Mouse (Mus musculus) limb, embryonic 13.5 days (tissue): ENCODE data around the gene Ube2e1. TPM values are rescaled to one million over a fixed set of nuclear protein-coding genes. Genes with fewer than 3 reads are reported as not detected.

Source experiments
- ATAC-seq: fragments of 200-750 bp; cut with Nextera tagmentation; 2 replicates; pipeline ENCODE4 v1.8.0; 2017; ENCODE audit warnings: low read depth, moderate number of reproducible peaks, moderate TSS enrichment; ENCODE audit not compliant: low FRiP score
- H3K27ac ChIP-seq: fragments of 300-500 bp; sonication (generic); 2 replicates; pipeline ENCODE4 v1.5.1; 2015; ENCODE audit warnings: inconsistent platforms, mild to moderate bottlenecking, moderate library complexity
- H3K27me3 ChIP-seq: fragments of 300-500 bp; sonication (generic); 2 replicates; pipeline ENCODE4 v1.6.1; 2015; ENCODE audit warnings: mild to moderate bottlenecking, inconsistent platforms
- H3K36me3 ChIP-seq: fragments of 300-500 bp; sonication (generic); 2 replicates; pipeline ENCODE4 v1.6.1; 2015; ENCODE audit warnings: inconsistent platforms, mild to moderate bottlenecking, moderate library complexity
- H3K4me1 ChIP-seq: fragments of 300-500 bp; sonication (generic); 2 replicates; pipeline ENCODE4 v1.6.1; 2015; ENCODE audit warnings: inconsistent platforms
- H3K4me2 ChIP-seq: fragments of 300-500 bp; sonication (generic); replicated peaks from 2 replicates; pipeline ENCODE4 v1.6.1; 2015; ENCODE audit warnings: inconsistent platforms, mild to moderate bottlenecking, moderate library complexity
- H3K4me3 ChIP-seq: fragments of 300-500 bp; sonication (generic); 2 replicates; pipeline ENCODE4 v1.5.1; 2015; ENCODE audit warnings: moderate library complexity, mild to moderate bottlenecking, inconsistent platforms
- H3K9ac ChIP-seq: fragments of 300-500 bp; sonication (generic); 2 replicates; pipeline ENCODE4 v1.6.1; 2015; ENCODE audit warnings: mild to moderate bottlenecking, inconsistent platforms
- H3K9me3 ChIP-seq: fragments of 300-500 bp; sonication (generic); 2 replicates; pipeline ENCODE4 v1.6.1; 2016; ENCODE audit warnings: inconsistent platforms
- WGBS: fragments of 180-500 bp; shearing (Covaris S2); methylation state at CpG from one replicate; pipeline ENCODE4 v1.1.7; 2015; 5-methylcytosine and 5-hydroxymethylcytosine counted together
- polyA plus RNA-seq: library from polyadenylated mRNA; unstranded; fragments of >200 nt; fragmentation: Nextera tagmentation; extraction: Ambion mirVana; gene quantifications from 2 replicates; pipeline ENCODE4 v1.2.1, GENCODE M21; 2015

Gene Ube2e1
- polyA plus RNA-seq, 1 experiment from 2014 or later = 159 TPM

DNA sequence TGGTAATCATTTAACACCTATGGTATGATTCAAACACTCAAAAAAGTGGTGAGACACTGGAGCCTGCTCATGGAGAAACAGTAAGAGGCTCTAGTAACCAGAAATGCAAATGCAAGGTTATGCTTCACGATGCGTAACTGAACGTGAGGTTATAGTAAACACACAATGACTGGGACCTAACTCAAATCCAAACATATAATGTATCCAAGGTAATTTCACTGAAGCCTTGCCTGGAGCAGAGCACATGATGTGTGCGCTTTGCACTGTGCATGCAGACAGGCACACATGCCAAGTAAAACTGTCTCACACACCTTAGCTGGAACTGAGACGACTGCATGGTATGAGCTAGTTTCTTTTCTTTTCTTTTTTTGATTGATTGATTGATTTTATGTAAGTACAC is 27.5 kb downstream of the Ube2e1 start:
- no peak overlapping the region for H3K9ac ChIP-seq
- 92% methylated on average over 5 of the region's 5 CpGs for WGBS
- ATAC-seq = no peak

GRCm38 (mm10) chr14:18303262-18303661 is 28.4 kb downstream of the Ube2e1 start:
- Histone ChIP-seq H3K4me2 (no peak overlapping the region), H3K36me3 (peaks cover 12% of the 10 kb centered on the region), H3K9ac (no peak overlapping the region), H3K27ac (no peak overlapping the region), H3K4me1 (no peaks in the 10 kb centered on the region), H3K9me3 (no peaks in the 10 kb centered on the region), H3K27me3 (no peaks in the 10 kb centered on the region), H3K4me3 (no peak overlapping the region)
- 74% methylated on average over 4 of the region's 4 CpGs for WGBS
- ATAC-seq = peak; percentile 28; the same call in 1 of the 2 replicates

More for the DNA sequence above, 27.5 kb downstream of the Ube2e1 start:
- Histone ChIP-seq H3K27ac (no peak overlapping the region), H3K4me1 (no peaks in the 10 kb centered on the region), H3K9me3 (no peaks in the 10 kb centered on the region), H3K27me3 (no peaks in the 10 kb centered on the region), H3K4me2 (no peak overlapping the region), H3K36me3 (peaks cover 12% of the 10 kb centered on the region), H3K4me3 (no peak overlapping the region)

DNA sequence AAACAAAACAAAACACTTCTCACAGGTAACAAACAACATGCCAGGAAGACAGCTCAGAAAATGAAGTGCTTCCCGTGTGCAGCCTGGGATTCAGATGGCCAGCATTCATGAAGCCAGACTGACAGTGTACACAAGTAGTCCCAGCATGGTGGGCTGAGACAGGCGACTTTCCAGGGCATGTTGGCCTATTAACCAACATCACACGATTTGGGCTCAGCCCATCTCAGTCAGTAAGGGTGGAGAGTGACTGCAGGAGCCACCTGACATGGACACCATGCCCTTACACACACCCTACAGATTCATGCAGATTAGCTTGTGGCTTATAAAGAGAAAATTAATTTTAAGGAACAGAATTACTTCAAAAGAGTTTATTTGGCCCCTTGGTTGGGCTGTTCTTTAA is 28.9 kb downstream of the Ube2e1 start:
- no peaks in the 10 kb centered on the region for H3K27me3 ChIP-seq
- peaks cover 12% of the 10 kb centered on the region for H3K36me3 ChIP-seq
- H3K9ac ChIP-seq = no peak overlapping the region
- no peak overlapping the region for H3K4me2 ChIP-seq
- no peak overlapping the region for H3K27ac ChIP-seq
- no peak for ATAC-seq
- no peak overlapping the region for H3K4me3 ChIP-seq
- H3K4me1 ChIP-seq = no peaks in the 10 kb centered on the region
- no peaks in the 10 kb centered on the region for H3K9me3 ChIP-seq
- WGBS = 62% methylated on average over 3 of the region's 3 CpGs

- no peak overlapping the region for H3K4me3 ChIP-seq
- no peak for ATAC-seq
- whole genome bisulfite sequencing = 84% methylated on average over 3 of the region's 3 CpGs
- H3K4me1 ChIP-seq = no peaks in the 10 kb centered on the region
- H3K4me2 ChIP-seq = no peak overlapping the region
- no peaks in the 10 kb centered on the region for H3K27me3 ChIP-seq
- H3K36me3 ChIP-seq = peaks cover 12% of the 10 kb centered on the region
- no peaks in the 10 kb centered on the region for H3K9me3 ChIP-seq
- H3K27ac ChIP-seq = no peak overlapping the region
- no peak overlapping the region for H3K9ac ChIP-seq
Observed at GRCm38 (mm10) chr14:18301591-18301990, 30.1 kb downstream of the Ube2e1 start.

- H3K27me3 ChIP-seq = no peaks in the 10 kb centered on the region
- H3K4me2 ChIP-seq = no peak overlapping the region
- no peak for ATAC-seq
- 90% methylated on average over 2 of the region's 2 CpGs for WGBS
- no peak overlapping the region for H3K27ac ChIP-seq
- no peaks in the 10 kb centered on the region for H3K4me1 ChIP-seq
- no peak overlapping the region for H3K4me3 ChIP-seq
- no peak overlapping the region for H3K9ac ChIP-seq
- peaks cover 3% of the 10 kb centered on the region for H3K36me3 ChIP-seq
- no peaks in the 10 kb centered on the region for H3K9me3 ChIP-seq
Observed at GRCm38 (mm10) chr14:18300676-18301075, 31.0 kb downstream of the Ube2e1 start.

DNA sequence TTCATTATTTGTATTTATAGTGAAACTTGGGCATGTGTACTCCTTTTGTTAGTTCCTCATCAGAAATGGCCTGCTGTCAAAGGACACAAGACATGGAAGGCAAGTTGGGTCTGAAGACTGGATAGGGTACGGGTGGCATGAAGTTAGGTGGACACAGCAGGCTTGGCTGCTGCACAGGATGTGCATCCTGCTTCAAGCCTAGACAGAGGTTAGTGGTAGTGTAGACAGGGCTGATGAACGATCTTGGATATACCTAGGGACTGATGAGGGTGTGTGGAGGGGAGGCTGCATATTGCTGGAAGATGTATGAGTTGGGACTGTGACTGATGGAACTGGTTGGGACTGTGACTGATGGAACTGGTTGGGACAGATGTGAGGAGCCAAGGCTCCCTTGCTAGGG is 32.8 kb downstream of the Ube2e1 start:
- no peak overlapping the region for H3K9ac ChIP-seq
- H3K4me1 ChIP-seq = no peaks in the 10 kb centered on the region
- H3K4me3 ChIP-seq = no peak overlapping the region
- no peak overlapping the region for H3K27ac ChIP-seq
- H3K4me2 ChIP-seq = no peak overlapping the region
- H3K27me3 ChIP-seq = no peaks in the 10 kb centered on the region
- WGBS = 88% methylated on average over 2 of the region's 2 CpGs
- H3K9me3 ChIP-seq = no peaks in the 10 kb centered on the region
- ATAC-seq = no peak
- H3K36me3 ChIP-seq = peaks cover under 1% of the 10 kb centered on the region; the same call in 1 of the 2 replicates

GRCm38 (mm10) chr14:18297441-18297840 is 34.2 kb downstream of the Ube2e1 start:
- Histone ChIP-seq H3K4me2 (no peak overlapping the region), H3K27me3 (no peaks in the 10 kb centered on the region), H3K9me3 (no peaks in the 10 kb centered on the region), H3K4me3 (no peak overlapping the region), H3K4me1 (no peaks in the 10 kb centered on the region), H3K27ac (no peak overlapping the region), H3K36me3 (peaks cover 3% of the 10 kb centered on the region; the same call in 1 of the 2 replicates), H3K9ac (no peak overlapping the region)
- ATAC-seq = no peak
- WGBS = 89% methylated on average over 2 of the region's 2 CpGs

DNA sequence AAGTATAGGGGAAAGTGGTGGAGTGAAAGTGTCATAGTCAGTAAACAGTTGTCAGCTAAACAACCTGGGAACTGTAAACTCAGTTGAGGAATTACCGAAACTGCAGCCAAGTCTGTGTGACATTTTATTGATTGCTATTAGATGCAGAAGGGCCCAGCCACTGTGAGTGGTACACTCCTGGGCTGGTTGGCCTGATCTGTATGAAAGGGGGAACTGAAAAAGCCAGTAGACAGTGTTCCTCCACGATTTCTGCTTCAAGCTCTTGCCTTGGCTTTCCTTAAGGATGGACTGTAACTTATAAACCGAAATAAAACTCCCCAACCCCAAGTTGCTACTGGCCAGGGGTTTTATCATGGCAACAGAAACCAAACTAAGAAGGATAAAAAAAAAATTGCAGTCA is 39.1 kb downstream of the Ube2e1 start:
- Histone ChIP-seq H3K4me3 (no peak overlapping the region), H3K9ac (no peak overlapping the region), H3K27me3 (no peaks in the 10 kb centered on the region), H3K4me2 (no peak overlapping the region), H3K9me3 (no peaks in the 10 kb centered on the region), H3K4me1 (peaks cover 22% of the 10 kb centered on the region), H3K27ac (no peak overlapping the region), H3K36me3 (peaks cover 3% of the 10 kb centered on the region; the same call in 1 of the 2 replicates)
- no peak for ATAC-seq
- WGBS = 71% methylated on average over 3 of the region's 3 CpGs

DNA sequence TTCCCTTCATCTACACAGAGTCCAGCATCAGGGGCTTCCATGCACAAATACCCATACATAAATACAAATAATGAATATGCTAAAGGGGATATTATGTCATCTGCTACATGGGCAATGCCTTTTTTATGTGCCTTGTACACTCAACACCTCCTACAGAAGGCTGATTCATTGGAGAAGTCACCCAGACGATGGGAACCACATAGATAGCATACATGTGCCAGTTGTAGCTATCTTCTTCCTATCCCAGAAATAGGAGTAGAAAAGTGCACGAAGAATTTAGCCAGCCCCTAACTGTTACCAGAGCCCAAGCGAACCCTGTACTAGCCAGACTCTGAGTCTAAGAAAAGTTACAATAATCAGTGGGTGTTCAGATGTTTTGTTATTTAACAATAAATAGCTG is 39.5 kb downstream of the Ube2e1 start:
- no peak overlapping the region for H3K4me2 ChIP-seq
- ATAC-seq = no peak
- no peak overlapping the region for H3K4me3 ChIP-seq
- no peak overlapping the region for H3K9ac ChIP-seq
- H3K4me1 ChIP-seq = peaks cover 27% of the 10 kb centered on the region
- no peaks in the 10 kb centered on the region for H3K27me3 ChIP-seq
- H3K9me3 ChIP-seq = no peaks in the 10 kb centered on the region
- 0 out of 2 replicates have a peak, but pooled peaks cover 3% of the 10 kb centered on the region for H3K36me3 ChIP-seq
- no peak overlapping the region for H3K27ac ChIP-seq
- 87% methylated on average over 3 of the region's 3 CpGs for WGBS

DNA sequence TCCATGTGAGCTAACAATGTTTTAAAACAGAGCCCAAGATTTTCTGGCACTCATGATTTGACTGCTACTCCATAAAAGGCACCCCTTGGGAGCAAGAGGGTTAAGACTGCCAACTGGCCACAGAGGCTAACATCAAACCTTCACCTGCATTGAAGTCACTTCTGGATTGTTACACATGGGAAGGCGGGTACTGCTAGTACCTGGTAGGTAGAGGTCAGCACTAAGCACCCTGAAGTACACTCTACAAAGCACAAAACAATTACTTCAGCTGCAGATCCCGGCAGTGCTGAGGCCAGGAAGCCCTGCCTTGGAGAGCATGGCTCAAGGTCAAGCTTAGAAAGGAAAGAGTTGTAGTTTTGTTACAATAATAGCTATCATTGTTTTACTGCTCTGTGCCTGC is 44.3 kb downstream of the Ube2e1 start:
- no peak overlapping the region for H3K9ac ChIP-seq
- H3K27ac ChIP-seq = no peak overlapping the region
- ATAC-seq = no peak
- no peaks in the 10 kb centered on the region for H3K27me3 ChIP-seq
- H3K9me3 ChIP-seq = no peaks in the 10 kb centered on the region
- WGBS = 76% methylated on average over 2 of the region's 2 CpGs
- no peak overlapping the region for H3K4me2 ChIP-seq
- H3K4me3 ChIP-seq = no peak overlapping the region
- peaks cover 28% of the 10 kb centered on the region for H3K4me1 ChIP-seq
- H3K36me3 ChIP-seq = peaks cover 6% of the 10 kb centered on the region

DNA sequence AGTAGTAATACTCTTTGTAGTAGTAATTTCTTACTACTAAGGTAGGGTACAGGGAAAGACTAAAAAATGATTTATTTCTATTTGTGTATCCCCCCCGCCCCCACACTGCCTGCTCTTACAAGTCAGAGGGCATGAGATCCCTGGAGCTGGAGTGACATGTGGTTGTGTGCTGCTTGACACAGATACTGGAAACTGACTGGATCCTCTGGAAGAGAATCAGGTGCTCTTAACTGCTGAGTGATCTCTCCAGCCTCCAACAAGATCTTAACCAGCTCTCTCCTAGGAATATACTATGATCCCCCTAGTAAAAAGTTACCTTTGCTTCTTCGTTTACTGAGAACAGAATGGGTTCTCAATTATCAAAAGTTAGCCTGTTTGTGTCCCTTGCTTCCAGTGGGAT is 45.2 kb downstream of the Ube2e1 start:
- Histone ChIP-seq H3K27me3 (no peaks in the 10 kb centered on the region), H3K36me3 (peaks cover 15% of the 10 kb centered on the region), H3K4me1 (peaks cover 28% of the 10 kb centered on the region), H3K9me3 (no peaks in the 10 kb centered on the region), H3K4me2 (no peak overlapping the region), H3K4me3 (no peak overlapping the region), H3K9ac (no peak overlapping the region), H3K27ac (no peak overlapping the region)
- no peak for ATAC-seq
- 86% methylated on average over 2 of the region's 2 CpGs for WGBS

DNA sequence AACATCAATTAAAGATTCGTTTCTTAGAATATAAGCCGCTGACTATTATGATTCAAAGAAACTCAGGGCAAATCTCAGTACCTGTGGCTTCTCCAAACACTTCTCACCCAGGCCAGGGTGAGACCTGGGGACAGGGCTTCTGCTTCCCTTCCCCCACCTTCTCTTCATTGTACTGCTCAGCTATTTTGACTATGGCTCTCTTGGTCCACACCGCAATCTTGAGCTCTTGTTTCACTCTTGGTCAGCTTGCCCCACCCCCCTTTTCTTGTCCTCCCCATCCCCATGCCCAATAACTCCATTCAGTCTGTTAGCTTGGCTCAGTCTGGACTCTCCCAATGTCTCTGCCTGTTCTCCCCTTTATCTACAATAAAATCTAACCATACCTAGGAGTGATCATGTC is 46.2 kb downstream of the Ube2e1 start:
- 95% methylated on average over 3 of the region's 3 CpGs for WGBS
- no peak overlapping the region for H3K4me3 ChIP-seq
- no peak overlapping the region for H3K4me2 ChIP-seq
- ATAC-seq = no peak
- no peaks in the 10 kb centered on the region for H3K27me3 ChIP-seq
- H3K9me3 ChIP-seq = no peaks in the 10 kb centered on the region
- H3K36me3 ChIP-seq = peaks cover 19% of the 10 kb centered on the region
- H3K9ac ChIP-seq = no peak overlapping the region
- H3K27ac ChIP-seq = no peak overlapping the region
- H3K4me1 ChIP-seq = peaks cover 22% of the 10 kb centered on the region

DNA sequence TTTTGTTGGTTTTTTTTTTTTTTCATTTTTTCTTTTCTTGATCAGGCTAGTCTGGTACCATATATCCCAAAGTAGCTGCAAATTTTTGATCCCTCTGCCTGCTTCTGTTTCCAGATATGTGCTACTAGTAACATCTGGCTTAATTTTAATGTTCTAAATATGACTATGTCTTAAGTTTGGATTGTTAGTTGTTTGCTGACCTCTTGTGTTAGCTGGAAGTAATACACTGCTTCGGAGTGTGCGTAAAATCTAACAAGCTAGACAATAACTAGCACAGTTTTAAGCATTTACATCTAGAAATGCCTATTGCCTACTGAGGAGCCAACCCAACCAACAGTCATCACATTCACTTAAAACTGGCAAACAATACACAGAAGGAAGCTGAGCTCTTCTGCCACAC is 47.1 kb downstream of the Ube2e1 start:
- Histone ChIP-seq H3K4me3 (no peak overlapping the region), H3K27me3 (no peaks in the 10 kb centered on the region), H3K4me2 (no peak overlapping the region), H3K9me3 (no peaks in the 10 kb centered on the region), H3K27ac (no peak overlapping the region), H3K4me1 (peaks cover 13% of the 10 kb centered on the region), H3K9ac (no peak overlapping the region), H3K36me3 (peaks cover 26% of the 10 kb centered on the region)
- peak; percentile 30; the same call in 1 of the 2 replicates for ATAC-seq
- 77% methylated on average over 2 of the region's 2 CpGs for WGBS
